Mouse (Mus musculus) midbrain, postnatal 0 days (tissue): ENCODE data around the gene Mymx. TPM values are rescaled to one million over a fixed set of nuclear protein-coding genes. Genes with fewer than 3 reads are reported as not detected.

Experiments
- ATAC-seq: fragments of 200-750 bp; cut with Nextera tagmentation; 2 replicates; pipeline ENCODE4 v1.8.0; 2017; ENCODE audit warnings: moderate number of reproducible peaks, mild to moderate bottlenecking, moderate TSS enrichment, moderate library complexity; ENCODE audit not compliant: low FRiP score
- DNase-seq: peaks from one replicate; pipeline ENCODE4 v3.0.0-alpha.2; 2015; ENCODE audit warnings: low spot score
- H3K27ac ChIP-seq: fragments of 300-500 bp; sonication (generic); 2 replicates; pipeline ENCODE4 v1.5.1; 2014; ENCODE audit warnings: low read depth, mild to moderate bottlenecking, low read length, mixed read lengths
- H3K27me3 ChIP-seq: fragments of 300-500 bp; sonication (generic); 2 replicates; pipeline ENCODE4 v1.6.1; 2014; ENCODE audit warnings: low read length, control low read depth, mixed read lengths; ENCODE audit not compliant: insufficient read depth
- H3K36me3 ChIP-seq: fragments of 300-500 bp; sonication (generic); 2 replicates; pipeline ENCODE4 v1.6.1; 2014; ENCODE audit warnings: low read length, control low read depth, mixed read lengths; ENCODE audit not compliant: insufficient read depth
- H3K4me1 ChIP-seq: fragments of 300-500 bp; sonication (generic); 2 replicates; pipeline ENCODE4 v1.6.1; 2014; ENCODE audit warnings: mild to moderate bottlenecking, control low read depth, antibody characterized with exemption, low read length, mixed read lengths; ENCODE audit not compliant: insufficient read depth
- H3K4me2 ChIP-seq: fragments of 300-500 bp; sonication (generic); 2 replicates; pipeline ENCODE4 v1.6.1; 2014; ENCODE audit warnings: low read depth, mild to moderate bottlenecking, low read length, mixed read lengths; ENCODE audit not compliant: poor library complexity, severe bottlenecking
- H3K4me3 ChIP-seq: fragments of 300-500 bp; sonication (generic); 2 replicates; pipeline ENCODE4 v1.5.1; 2014; ENCODE audit warnings: low read depth, mild to moderate bottlenecking, low read length, moderate library complexity
- H3K9ac ChIP-seq: fragments of 300-500 bp; sonication (generic); replicated peaks from 2 replicates; pipeline ENCODE4 v1.6.1; 2014; ENCODE audit warnings: mild to moderate bottlenecking, low read length, moderate library complexity, mixed read lengths; ENCODE audit not compliant: poor library complexity, severe bottlenecking
- H3K9me3 ChIP-seq: fragments of 300-500 bp; sonication (generic); 2 replicates; pipeline ENCODE4 v1.6.1; 2016; ENCODE audit warnings: low read length, control low read depth
- CTCF ChIP-seq: IDR thresholded peaks from 2 replicates; pipeline ENCODE4 v1.5.1; 2016; ENCODE audit warnings: antibody characterized with exemption, mild to moderate bottlenecking
- WGBS: fragments of 180-500 bp; shearing (Covaris S2); extraction: QIAGEN DNeasy Blood & Tissue Kit; methylation state at CpG from one replicate; pipeline ENCODE4 v1.1.7; 2014; 5-methylcytosine and 5-hydroxymethylcytosine counted together
- polyA plus RNA-seq: library from polyadenylated mRNA; unstranded; fragments of >200 nt; fragmentation: Nextera tagmentation; extraction: Ambion mirVana; gene quantifications from 2 replicates; pipeline ENCODE4 v1.2.1, GENCODE M21; 2015
- total RNA-seq: library from RNA; depleted of rRNA; stranded (reverse); fragments of >200 nt; gene quantifications from 2 replicates; pipeline ENCODE4 v1.2.3, GENCODE M21; 2014

Gene Mymx
- total and polyA plus RNA-seq, 2 experiments from 2014 or later, result not detected

GRCm38 (mm10) chr17:45594881-45595735, 6.8 kb downstream of the Mymx start:
- no peak; the same call in 1 of the 2 replicates for TF ChIP-seq CTCF
- Histone ChIP-seq H3K27me3 (peaks cover 10% of the 10 kb centered on the region), H3K4me3 (peak overlapping the region; percentile 46), H3K4me1 (peaks cover 15% of the 10 kb centered on the region), H3K9ac (peak overlapping the region; percentile 54), H3K4me2 (peak overlapping the region; percentile 92), H3K9me3 (no peaks in the 10 kb centered on the region), H3K27ac (no peak overlapping the region), H3K36me3 (no peaks in the 10 kb centered on the region)
- DNase-seq, result peak; percentile 48
- ATAC-seq, result peak; percentile 32
- WGBS, result 2% methylated on average over 54 of the region's 58 CpGs

- Histone ChIP-seq H3K27me3 (peaks cover 8% of the 10 kb centered on the region), H3K4me3 (peak overlapping the region; percentile 46), H3K27ac (no peak overlapping the region), H3K9ac (0 out of 2 replicates have a peak overlapping the region, but pooled peaks have one; percentile 54), H3K36me3 (no peaks in the 10 kb centered on the region), H3K4me1 (peaks cover 15% of the 10 kb centered on the region), H3K9me3 (no peaks in the 10 kb centered on the region), H3K4me2 (peak overlapping the region; percentile 92)
- ATAC-seq (no peak), DNase-seq (no peak)
- 56% methylated on average over 8 of the region's 8 CpGs for WGBS
- no peak for TF ChIP-seq CTCF
Observed at GRCm38 (mm10) chr17:45594195-45594594, 7.7 kb downstream of the Mymx start.

GRCm38 (mm10) chr17:45593479-45593878, 8.4 kb downstream of the Mymx start:
- Histone ChIP-seq H3K27ac (no peak overlapping the region), H3K36me3 (no peaks in the 10 kb centered on the region), H3K9ac (no peak overlapping the region), H3K4me3 (no peak overlapping the region), H3K9me3 (no peaks in the 10 kb centered on the region), H3K27me3 (peaks cover 8% of the 10 kb centered on the region), H3K4me1 (peaks cover 15% of the 10 kb centered on the region), H3K4me2 (peak overlapping the region; percentile 15; the same call in 1 of the 2 replicates)
- DNase-seq (no peak), ATAC-seq (no peak)
- 0 out of 2 replicates have a peak, but pooled peaks have one; percentile 16 for TF ChIP-seq CTCF
- 31% methylated on average over 8 of the region's 8 CpGs for WGBS

GRCm38 (mm10) chr17:45592606-45593431, 9.1 kb downstream of the Mymx start:
- H3K27ac ChIP-seq, result peak overlapping the region; percentile 12; the same call in 1 of the 2 replicates
- TF ChIP-seq CTCF, result no peak
- H3K9me3 ChIP-seq, result no peaks in the 10 kb centered on the region
- H3K4me3 ChIP-seq, result no peak overlapping the region
- H3K4me2 ChIP-seq, result peak overlapping the region; percentile 24; the same call in 1 of the 2 replicates
- peak overlapping the region; percentile 29; the same call in 1 of the 2 replicates for H3K9ac ChIP-seq
- peaks cover 15% of the 10 kb centered on the region for H3K4me1 ChIP-seq
- DNase-seq, result no peak
- H3K36me3 ChIP-seq, result no peaks in the 10 kb centered on the region
- ATAC-seq, result no peak
- WGBS, result 61% methylated on average over 8 of the region's 8 CpGs
- H3K27me3 ChIP-seq, result peaks cover 8% of the 10 kb centered on the region

GRCm38 (mm10) chr17:45591701-45592605, 9.9 kb downstream of the Mymx start:
- H3K27ac ChIP-seq, result no peak overlapping the region
- H3K9me3 ChIP-seq, result no peaks in the 10 kb centered on the region
- TF ChIP-seq CTCF, result no peak
- ATAC-seq, result 0 out of 2 replicates have a peak, but pooled peaks have one; percentile 2
- H3K4me1 ChIP-seq, result peaks cover 15% of the 10 kb centered on the region
- no peak for DNase-seq
- peaks cover 8% of the 10 kb centered on the region for H3K27me3 ChIP-seq
- H3K4me3 ChIP-seq, result no peak overlapping the region
- H3K36me3 ChIP-seq, result no peaks in the 10 kb centered on the region
- H3K9ac ChIP-seq, result peak overlapping the region; percentile 29; the same call in 1 of the 2 replicates
- WGBS, result 59% methylated on average over 16 of the region's 16 CpGs
- peak overlapping the region; percentile 24 for H3K4me2 ChIP-seq
